Mouse (Mus musculus) MEL (cell line): ENCODE results near the gene Lbp. TPM values are rescaled to one million over a fixed set of nuclear protein-coding genes. Genes with fewer than 3 reads are reported as not detected.

Source experiments
- DNase-seq: peaks from one replicate; pipeline ENCODE4 v3.0.0; 2011; ENCODE audit warnings: low read depth, low spot score
- H3K27ac ChIP-seq: 2 replicates; pipeline ENCODE4 v1.5.1; 2012; ENCODE audit warnings: low read depth, mild to moderate bottlenecking, control low read depth, low read length, moderate library complexity; ENCODE audit not compliant: control insufficient read depth
- H3K27me3 ChIP-seq, 2 experiments: fragments of 150-350 bp in 1 of 2; sonication (generic) in 1 of 2; 2 replicates each; pipeline ENCODE4 v1.6.1; 2012; ENCODE audit warnings: low read length in 2 of 2, mild to moderate bottlenecking in 2 of 2, improper control_type of control experiment in 1 of 2, moderate library complexity in 1 of 2; ENCODE audit not compliant: insufficient read depth in 2 of 2, control insufficient read depth in 1 of 2
- H3K36me3 ChIP-seq, 2 experiments: 2 replicates each; pipeline ENCODE4 v1.6.1; 2012 to 2014; ENCODE audit warnings: low read length in 2 of 2, improper control_type of control experiment in 1 of 2, inconsistent platforms in 1 of 2, mild to moderate bottlenecking in 1 of 2; ENCODE audit not compliant: insufficient read depth in 2 of 2, control insufficient read depth in 1 of 2
- H3K4me1 ChIP-seq, 2 experiments: fragments of 150-350 bp in 1 of 2; sonication (generic) in 1 of 2; 2 replicates each; pipeline ENCODE4 v1.6.1; 2012; ENCODE audit warnings: low read length in 2 of 2, improper control_type of control experiment in 1 of 2, mild to moderate bottlenecking in 1 of 2; ENCODE audit not compliant: insufficient read depth in 2 of 2, control insufficient read depth in 1 of 2
- H3K4me3 ChIP-seq, 2 experiments: fragments of 150-350 bp in 1 of 2; sonication (generic) in 1 of 2; 2 replicates each; pipeline ENCODE4 v1.5.1; 2012; ENCODE audit warnings: low read depth in 2 of 2, low read length in 2 of 2, mild to moderate bottlenecking in 2 of 2, moderate library complexity in 2 of 2, control low read depth in 1 of 2, improper control_type of control experiment in 1 of 2; ENCODE audit not compliant: control insufficient read depth in 1 of 2, insufficient read depth in 1 of 2
- H3K79me2 ChIP-seq: 2 replicates; pipeline ENCODE4 v1.6.1; 2012; ENCODE audit warnings: mild to moderate bottlenecking, low read length, moderate library complexity; ENCODE audit not compliant: control insufficient read depth, poor library complexity, insufficient read depth
- H3K9ac ChIP-seq: 2 replicates; pipeline ENCODE4 v1.6.1; 2012; ENCODE audit warnings: low read depth, mild to moderate bottlenecking, control low read depth, low read length, moderate library complexity; ENCODE audit not compliant: control insufficient read depth, poor library complexity, severe bottlenecking
- H3K9me3 ChIP-seq: fragments of 150-350 bp; sonication (generic); replicated peaks from 2 replicates; pipeline ENCODE4 v1.6.1; 2012; ENCODE audit warnings: mild to moderate bottlenecking, low read length, improper control_type of control experiment, moderate library complexity; ENCODE audit not compliant: insufficient read depth
- CTCF ChIP-seq, 3 experiments: IDR thresholded peaks in 2 of 3; conservative IDR thresholded peaks in 1 of 3; 2 replicates each; pipeline ENCODE4 v1.5.1; 2011 to 2012; ENCODE audit warnings: low read length in 3 of 3, low read depth in 2 of 3, mild to moderate bottlenecking in 2 of 3, improper control_type of control experiment in 1 of 3, inconsistent platforms in 1 of 3, mixed read lengths in 1 of 3, moderate library complexity in 1 of 3; ENCODE audit not compliant: control insufficient read depth in 1 of 3, insufficient read depth in 1 of 3, poor library complexity in 1 of 3, severe bottlenecking in 1 of 3
- MXI1 ChIP-seq: IDR thresholded peaks from 2 replicates; pipeline ENCODE4 v1.6.1; 2011; ENCODE audit warnings: mild to moderate bottlenecking, low read depth, low read length, improper control_type of control experiment
- MYC ChIP-seq: IDR thresholded peaks from 2 replicates; pipeline ENCODE4 v1.6.1; 2011; ENCODE audit warnings: low read depth, mild to moderate bottlenecking, low read length, improper control_type of control experiment, moderate library complexity
- POLR2A ChIP-seq, 2 experiments: IDR thresholded peaks; 2 replicates each; pipeline ENCODE4 v1.6.1; 2011 to 2012; ENCODE audit warnings: low read length in 2 of 2, mild to moderate bottlenecking in 2 of 2, control low read depth in 1 of 2, improper control_type of control experiment in 1 of 2, low read depth in 1 of 2, moderate library complexity in 1 of 2; ENCODE audit not compliant: control insufficient read depth in 1 of 2, insufficient read depth in 1 of 2, poor library complexity in 1 of 2
- POLR2AphosphoS2 ChIP-seq: IDR thresholded peaks from 2 replicates; pipeline ENCODE4 v1.6.1; 2011; ENCODE audit warnings: low read length, improper control_type of control experiment
- POLR2AphosphoS5 ChIP-seq: IDR thresholded peaks from 2 replicates; pipeline ENCODE4 v1.6.1; 2012; ENCODE audit warnings: low read depth, borderline replicate concordance, mild to moderate bottlenecking, inconsistent platforms, low read length, moderate library complexity, mixed read lengths
- SIN3A ChIP-seq: IDR thresholded peaks from 2 replicates; pipeline ENCODE4 v1.6.1; 2012; ENCODE audit warnings: low read length, improper control_type of control experiment, inconsistent platforms
- TBP ChIP-seq: IDR thresholded peaks from 2 replicates; pipeline ENCODE4 v1.8.0; 2011; ENCODE audit warnings: low read depth, low read length, improper control_type of control experiment
- USF1 ChIP-seq: IDR thresholded peaks from 2 replicates; pipeline ENCODE4 v1.6.1; 2014; ENCODE audit warnings: low read depth, mild to moderate bottlenecking, inconsistent platforms, low read length, improper control_type of control experiment, moderate library complexity
- ZKSCAN1 ChIP-seq: IDR thresholded peaks from 2 replicates; pipeline ENCODE4 v1.6.1; 2012; ENCODE audit warnings: low read depth, mild to moderate bottlenecking, inconsistent platforms, low read length, improper control_type of control experiment, moderate library complexity
- ZMIZ1 ChIP-seq: IDR thresholded peaks from 2 replicates; pipeline ENCODE4 v1.6.1; 2012; ENCODE audit warnings: low read depth, mild to moderate bottlenecking, inconsistent platforms, low read length, improper control_type of control experiment, moderate library complexity
- polyA plus RNA-seq, 2 experiments: library from polyadenylated mRNA; stranded (reverse) in 1 of 2; unstranded in 1 of 2; fragments of >175 nt in 1 of 2; fragments of >200 nt in 1 of 2; gene quantifications; 2 replicates each; pipeline versions ENCODE4 v1.2.1 to v1.2.4; 2012; ENCODE audit warnings: low replicate concordance in 2 of 2, low read depth in 1 of 2; ENCODE audit not compliant: insufficient read length in 2 of 2, insufficient read depth in 1 of 2, missing spikeins in 1 of 2
- total RNA-seq: library from RNA; depleted of rRNA; stranded (reverse); fragments of 300-350 nt; gene quantifications from 2 replicates; pipeline ENCODE4 v1.2.3, GENCODE M21; 2012

Lbp gene
- total and polyA plus RNA-seq, 3 experiments: not detected

DNA sequence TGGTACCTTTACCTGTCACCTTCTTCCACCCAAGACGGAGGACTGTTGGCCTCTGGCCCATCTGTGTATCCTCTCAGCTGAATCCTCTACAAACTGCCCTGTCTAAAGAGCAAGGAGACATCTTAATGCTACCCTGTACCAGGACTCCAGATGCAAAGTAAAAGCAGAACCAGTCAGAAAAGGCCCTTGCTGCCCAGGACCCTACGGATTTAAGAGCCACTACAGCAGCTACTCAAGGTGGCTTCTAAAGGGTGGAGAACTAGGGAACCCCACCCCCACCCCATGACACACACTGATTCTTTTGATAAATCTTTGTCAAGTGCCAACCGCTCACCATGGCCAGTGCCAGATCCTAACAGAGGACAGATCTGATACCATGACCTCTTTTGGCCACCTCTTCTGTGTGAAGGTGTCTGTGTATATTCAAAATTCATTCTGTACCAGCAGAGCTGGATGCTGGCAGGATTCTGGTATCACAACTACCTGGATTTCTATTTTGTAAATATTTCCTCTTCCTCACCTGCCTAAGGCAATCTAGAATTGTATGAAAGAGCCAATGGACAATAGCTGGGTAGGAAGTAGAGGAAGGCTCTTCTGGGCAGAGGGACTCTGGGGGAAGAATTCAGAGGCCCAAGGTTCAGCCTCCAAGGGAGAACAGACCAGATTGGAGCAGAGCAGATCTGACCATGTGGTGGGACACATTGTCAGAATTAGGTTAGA is 46.7 kb downstream of the Lbp start:
- peak; percentile 72 for TF ChIP-seq POLR2AphosphoS2
- TF ChIP-seq MYC: no peak
- TF ChIP-seq POLR2A (IDR thresholded peaks at IDR 0.05; ENCODE audit: control insufficient read depth in 1 of 2, insufficient read depth in 1 of 2, low read depth in 1 of 2, low read length in 2 of 2, poor library complexity in 1 of 2): peak in 1 of 2 experiments; percentile 48; a peak in 2 of 4 replicates
- TF ChIP-seq TBP: no peak
- no peak for TF ChIP-seq USF1
- peak; percentile 14 for TF ChIP-seq ZMIZ1
- no peak for TF ChIP-seq POLR2AphosphoS5
- H3K79me2 ChIP-seq: peaks cover 2% of the 10 kb centered on the region; the same call in 1 of the 2 replicates
- no peaks in the 10 kb centered on the region for H3K4me1 ChIP-seq
- no peak overlapping the region for H3K4me3 ChIP-seq
- no peak overlapping the region for H3K27ac ChIP-seq
- H3K27me3 ChIP-seq: no peaks in the 10 kb centered on the region
- no peaks in the 10 kb centered on the region for H3K9me3 ChIP-seq
- DNase-seq: peak; percentile 43
- no peak overlapping the region for H3K9ac ChIP-seq
- peaks cover 4 to 10% of the 10 kb centered on the region in 2 experiments for H3K36me3 ChIP-seq

DNA sequence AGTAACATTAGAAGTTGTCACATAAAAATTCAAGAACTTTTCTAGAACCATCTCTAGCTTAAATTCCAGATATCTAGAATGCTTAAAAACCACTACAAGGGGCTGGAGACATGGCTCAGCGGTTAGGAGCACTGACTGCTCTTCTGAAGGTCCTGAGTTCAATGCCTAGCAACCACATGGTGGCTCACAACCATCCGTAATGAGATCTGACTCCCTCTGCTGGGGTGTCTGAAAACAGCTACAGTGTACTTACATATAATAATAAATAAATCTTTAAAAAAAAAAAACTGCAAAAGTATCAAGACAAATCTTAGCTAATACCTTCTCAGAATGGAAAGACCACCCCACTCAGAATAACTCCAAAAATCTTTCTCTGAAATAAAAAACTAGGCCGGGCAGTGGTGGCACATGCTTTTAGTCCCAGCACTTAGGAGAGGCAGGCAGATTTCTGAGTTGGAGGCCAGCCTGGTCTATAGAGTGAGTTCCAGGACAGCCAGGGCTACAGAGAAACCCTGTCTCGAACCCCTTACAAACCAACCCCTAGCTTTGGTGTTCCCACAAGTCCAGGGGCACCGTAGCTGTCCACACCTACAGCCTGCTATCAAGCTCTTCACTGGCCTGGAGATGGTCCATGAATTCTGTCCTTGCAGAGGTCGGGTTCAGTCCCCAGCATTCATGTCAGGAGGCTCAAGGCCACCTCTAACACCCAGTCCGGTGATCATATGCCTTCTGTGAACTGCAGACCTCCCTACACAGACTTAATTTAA is 48.2 kb downstream of the Lbp start:
- Histone ChIP-seq H3K27me3 (no peaks in the 10 kb centered on the region), H3K4me1 (peaks cover 0 to 13% of the 10 kb centered on the region in 2 experiments; a peak in 3 of 4 replicates), H3K36me3 (peaks cover 18 to 19% of the 10 kb centered on the region in 2 experiments), H3K4me3 (no peak overlapping the region), H3K9me3 (no peaks in the 10 kb centered on the region), H3K27ac (no peak overlapping the region), H3K9ac (no peak overlapping the region), H3K79me2 (peaks cover 18% of the 10 kb centered on the region)
- peak; percentile 42 for DNase-seq
- TF ChIP-seq SIN3A (no peak), ZKSCAN1 (no peak), CTCF (IDR thresholded peaks at IDR 0.05 in 2 of 3, conservative IDR thresholded peaks at IDR 0.05 in 1 of 3; ENCODE audit: control insufficient read depth in 1 of 3, insufficient read depth in 1 of 3, low read depth in 2 of 3, low read length in 3 of 3, poor library complexity in 1 of 3, severe bottlenecking in 1 of 3) (peak in 1 of 3 experiments; percentile 17; a peak in 1 of 6 replicates), MXI1 (no peak)

DNA sequence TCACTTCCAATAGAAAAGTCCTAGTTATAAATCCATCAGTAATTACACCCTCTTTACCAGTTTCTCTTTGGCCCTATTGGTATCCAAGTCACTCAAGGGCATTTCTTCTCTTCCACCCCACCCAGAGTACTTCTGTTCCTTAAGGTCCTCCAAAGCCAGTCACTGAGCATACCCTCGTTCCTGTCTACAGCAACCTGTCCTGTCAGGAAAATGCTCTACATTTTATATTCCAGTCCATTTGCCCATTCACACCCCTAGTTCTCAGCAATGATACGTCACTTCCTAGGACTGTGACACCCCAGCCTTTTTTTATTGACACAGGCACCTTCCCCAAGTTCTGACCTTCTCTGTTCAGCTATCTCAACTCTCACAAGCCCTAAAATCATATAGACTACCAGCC is 48.9 kb downstream of the Lbp start:
- peaks cover 0 to 20% of the 10 kb centered on the region in 2 experiments; a peak in 3 of 4 replicates for H3K4me1 ChIP-seq
- TF ChIP-seq TBP: no peak
- peak in 1 of 2 experiments; percentile 66; a peak in 2 of 4 replicates for TF ChIP-seq POLR2A (IDR thresholded peaks at IDR 0.05; ENCODE audit: control insufficient read depth in 1 of 2, insufficient read depth in 1 of 2, low read depth in 1 of 2, low read length in 2 of 2, poor library complexity in 1 of 2)
- TF ChIP-seq ZMIZ1: peak; percentile 46; the same call in 1 of the 2 replicates
- 0 out of 2 replicates have a peak, but pooled peaks have one; percentile 59 for TF ChIP-seq POLR2AphosphoS5
- peaks cover 25 to 26% of the 10 kb centered on the region in 2 experiments for H3K36me3 ChIP-seq

More for the DNA sequence above, 48.9 kb downstream of the Lbp start:
- no peak overlapping the region for H3K9ac ChIP-seq
- H3K9me3 ChIP-seq: no peaks in the 10 kb centered on the region
- DNase-seq: no peak
- H3K27ac ChIP-seq: no peak overlapping the region
- H3K79me2 ChIP-seq: peaks cover 25% of the 10 kb centered on the region
- no peaks in the 10 kb centered on the region for H3K27me3 ChIP-seq
- no peak overlapping the region for H3K4me3 ChIP-seq
